Mouse (Mus musculus) monocyte, adult 59 days (primary cell): ENCODE results near the gene Sfrp2. TPM values are rescaled to one million over a fixed set of nuclear protein-coding genes. Genes with fewer than 3 reads are reported as not detected.

ENCODE experiments used
- total RNA-seq, 2 experiments: library from RNA; stranded (reverse); gene quantifications; one replicate each; pipeline ENCODE4 v1.2.4; 2023

Sfrp2 gene
- total RNA-seq: not detected

GRCm38 (mm10) chr3:83765871-83766725 is at the start of gene Sfrp2:
TSS of gene Sfrp2 (plus strand) at chr3:83766321.

Other genes with a start within 250 kb of the Sfrp2 start
- 100 to 1,000 TPM; 174 to 206 TPM for gene Tlr2, start 75.4 kb downstream of the Sfrp2 start, total RNA-seq